Mouse (Mus musculus): Measurements from ENCODE around the gene Clstn2. TPM values are rescaled to one million over a fixed set of nuclear protein-coding genes. Genes with fewer than 3 reads are reported as not detected.

Clstn2 gene
- total RNA-seq, 4 experiments from 2014 or later = 0.38 to 0.59 (median 0.49) TPM

- DNase-seq (ENCODE audit: low spot score) = no peak
Observed at GRCm38 (mm10) chr9:97570881-97571280, 462.1 kb downstream of the Clstn2 start.

DNA sequence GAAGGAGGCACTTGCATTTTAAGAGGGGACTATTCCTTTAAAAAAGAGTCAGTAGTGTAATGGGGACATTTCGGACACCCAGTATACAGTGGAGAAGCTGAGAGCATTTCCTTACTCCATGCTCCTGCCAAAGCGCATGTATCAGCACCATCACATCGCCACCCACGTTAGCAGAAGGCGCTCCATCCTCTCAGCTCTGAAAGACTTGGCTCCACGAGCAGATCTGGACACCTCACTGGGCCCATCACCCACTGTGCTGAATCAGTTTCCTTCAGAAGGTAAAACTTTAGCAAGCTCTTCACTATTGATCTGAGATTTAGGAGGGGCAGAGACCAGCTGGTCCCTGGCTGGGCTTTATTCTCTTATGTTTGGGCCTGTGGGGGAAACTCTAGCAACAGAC, 469.9 kb downstream of the Clstn2 start:
- DNase-seq (ENCODE audit: low spot score) = no peak

DNA sequence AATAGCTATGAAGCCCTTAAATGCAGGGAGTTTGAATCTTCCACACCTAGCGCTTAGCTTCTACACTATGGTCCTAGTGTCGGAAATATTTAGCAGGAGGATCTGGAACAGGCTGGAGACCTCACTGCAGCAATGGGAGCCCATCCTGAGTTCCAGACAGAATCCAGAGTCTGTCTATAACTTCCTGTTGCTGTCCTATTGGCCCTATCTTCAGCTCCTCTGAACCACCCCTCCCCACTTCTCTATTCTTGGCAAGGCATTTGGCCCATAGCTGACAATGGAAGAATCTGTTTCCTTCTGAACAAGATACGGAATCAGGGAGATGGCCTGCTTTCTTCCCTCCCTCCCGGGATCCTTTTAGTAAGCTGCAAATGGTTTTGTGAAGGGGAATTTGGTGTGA, 488.6 kb downstream of the Clstn2 start:
- DNase-seq (ENCODE audit: low spot score) = no peak

DNA sequence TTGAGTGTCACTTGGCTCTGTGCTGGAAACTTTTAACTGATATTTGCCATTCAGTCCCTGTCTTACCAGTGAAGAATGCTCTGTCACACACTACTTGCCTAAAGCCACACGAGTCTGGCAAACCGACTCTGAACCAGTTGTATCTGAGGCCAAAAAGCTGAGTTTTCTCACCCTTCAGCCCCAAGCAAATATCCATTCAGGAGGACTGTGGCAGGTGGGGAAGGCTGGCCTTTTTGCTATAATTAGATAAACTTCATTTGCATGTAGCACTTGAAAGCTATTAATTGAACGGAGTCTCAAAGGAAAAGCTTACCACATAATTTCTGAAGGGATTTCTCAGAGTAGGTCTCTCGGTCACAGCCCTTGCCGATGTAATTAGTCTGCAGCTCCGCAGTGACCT, 491.6 kb downstream of the Clstn2 start:
- DNase-seq (ENCODE audit: low spot score) = no peak

- no peak for DNase-seq (ENCODE audit: low spot score)
Observed at GRCm38 (mm10) chr9:97538075-97538779, 494.8 kb downstream of the Clstn2 start.

GRCm38 (mm10) chr9:97534196-97534595, 498.8 kb downstream of the Clstn2 start:
- DNase-seq (ENCODE audit: low spot score) = no peak

DNA sequence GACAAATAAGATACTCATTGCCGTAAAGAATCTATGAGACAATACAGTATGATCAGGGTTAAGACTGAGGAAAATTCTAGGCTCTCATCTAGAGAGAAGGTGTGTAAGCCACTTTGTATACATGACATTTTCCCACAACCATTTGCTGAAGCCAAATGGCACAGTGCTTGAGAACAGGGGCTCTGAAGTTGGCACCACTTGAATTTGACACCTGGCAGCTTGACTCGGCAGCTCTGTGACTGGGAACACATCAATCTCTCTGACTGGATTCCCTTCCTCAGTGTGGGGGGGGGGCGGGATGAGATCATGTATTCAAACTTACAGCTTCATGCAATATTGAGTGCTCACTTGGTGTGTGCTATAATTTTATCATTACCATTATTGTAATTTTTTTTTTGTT, 499.7 kb downstream of the Clstn2 start:
- DNase-seq (ENCODE audit: low spot score) = no peak

DNA sequence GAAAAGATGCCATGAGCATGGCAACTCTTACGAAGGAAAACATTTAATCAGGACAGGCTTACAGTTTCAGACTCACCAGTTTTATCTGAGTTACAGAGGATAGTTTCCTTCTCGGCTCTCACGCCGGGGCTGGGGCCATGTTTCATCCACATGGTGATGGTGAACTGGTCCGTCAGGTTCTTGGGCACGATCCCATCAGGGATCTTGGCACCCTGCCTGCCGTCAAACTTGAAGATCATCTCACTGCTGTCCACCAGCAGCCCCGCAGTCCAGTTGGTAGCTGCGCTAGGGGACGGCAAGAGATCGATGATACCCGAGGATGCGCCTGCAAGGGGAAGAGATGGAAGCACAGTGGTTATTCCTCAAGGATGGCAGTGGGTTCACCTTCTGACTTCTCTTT, 500.4 kb downstream of the Clstn2 start:
- no peak for DNase-seq (ENCODE audit: low spot score)

DNA sequence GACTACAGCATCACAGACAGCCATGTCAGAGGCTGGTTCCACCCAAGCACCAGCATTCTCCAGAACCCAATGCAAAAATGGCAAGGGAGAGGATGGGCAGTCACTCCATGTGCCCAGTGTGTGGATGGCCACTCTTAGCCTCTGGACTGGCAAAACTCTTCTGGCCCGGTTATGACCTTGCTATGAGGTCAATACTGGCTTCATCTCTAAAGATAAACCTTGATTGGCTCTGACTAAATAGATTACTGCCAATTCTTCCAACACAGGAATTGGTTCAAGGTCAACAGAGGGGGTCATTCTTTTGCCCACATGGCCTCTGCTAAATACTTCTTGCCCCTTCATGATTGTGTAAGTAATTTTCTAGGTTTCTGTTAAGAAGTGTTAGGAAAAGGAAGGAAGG, 505.1 kb downstream of the Clstn2 start:
- peak; percentile 5 for DNase-seq (ENCODE audit: low spot score)

- peak; percentile 7 for DNase-seq (ENCODE audit: low spot score)
Observed at GRCm38 (mm10) chr9:97527276-97527675, 505.7 kb downstream of the Clstn2 start.

DNA sequence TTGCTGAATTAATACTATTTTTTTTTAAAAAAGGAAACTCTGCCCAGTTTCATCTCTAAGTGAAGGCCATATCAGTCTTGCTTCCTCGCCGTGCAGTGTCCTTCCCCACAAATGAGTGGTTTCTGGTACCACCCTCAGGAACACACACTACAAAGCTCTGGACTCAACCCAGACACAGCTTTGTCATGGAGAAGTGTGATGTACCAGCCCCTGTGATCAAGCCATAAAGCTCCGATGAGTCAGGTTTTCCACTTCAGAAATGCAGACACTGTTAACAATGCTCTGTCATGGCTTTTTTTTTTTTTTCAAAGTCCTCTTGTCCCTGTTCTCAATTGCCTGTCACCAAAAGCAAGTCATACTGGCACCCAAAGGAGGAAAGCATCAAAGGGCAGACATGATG, 507.4 kb downstream of the Clstn2 start:
- DNase-seq (ENCODE audit: low spot score) = no peak

- no peak for DNase-seq (ENCODE audit: low spot score)
Observed at GRCm38 (mm10) chr9:97524861-97525260, 508.1 kb downstream of the Clstn2 start.

GRCm38 (mm10) chr9:97520771-97521170, 512.2 kb downstream of the Clstn2 start:
- no peak for DNase-seq (ENCODE audit: low spot score)

- DNase-seq (ENCODE audit: low spot score) = no peak
Observed at GRCm38 (mm10) chr9:97517006-97517405, 516.0 kb downstream of the Clstn2 start.

DNA sequence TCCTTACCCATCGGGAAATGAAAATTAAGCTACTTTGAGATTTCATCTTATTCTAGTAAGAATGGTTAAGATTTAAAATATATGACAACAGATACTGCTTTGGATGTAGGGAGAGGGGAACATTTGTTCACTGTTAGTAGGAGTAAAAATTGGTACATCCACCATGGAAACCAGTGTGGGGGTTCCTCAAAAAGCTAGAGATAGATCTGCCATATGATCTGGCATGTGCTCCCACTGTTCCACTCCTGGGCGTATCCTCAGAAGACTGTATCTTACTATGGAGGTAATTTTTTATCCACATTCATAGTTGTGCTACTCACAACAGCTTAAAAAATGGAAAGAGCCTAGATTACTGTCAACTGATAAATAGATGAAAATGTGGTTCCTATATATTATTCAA, 518.3 kb downstream of the Clstn2 start:
- DNase-seq (ENCODE audit: low spot score) = no peak

DNA sequence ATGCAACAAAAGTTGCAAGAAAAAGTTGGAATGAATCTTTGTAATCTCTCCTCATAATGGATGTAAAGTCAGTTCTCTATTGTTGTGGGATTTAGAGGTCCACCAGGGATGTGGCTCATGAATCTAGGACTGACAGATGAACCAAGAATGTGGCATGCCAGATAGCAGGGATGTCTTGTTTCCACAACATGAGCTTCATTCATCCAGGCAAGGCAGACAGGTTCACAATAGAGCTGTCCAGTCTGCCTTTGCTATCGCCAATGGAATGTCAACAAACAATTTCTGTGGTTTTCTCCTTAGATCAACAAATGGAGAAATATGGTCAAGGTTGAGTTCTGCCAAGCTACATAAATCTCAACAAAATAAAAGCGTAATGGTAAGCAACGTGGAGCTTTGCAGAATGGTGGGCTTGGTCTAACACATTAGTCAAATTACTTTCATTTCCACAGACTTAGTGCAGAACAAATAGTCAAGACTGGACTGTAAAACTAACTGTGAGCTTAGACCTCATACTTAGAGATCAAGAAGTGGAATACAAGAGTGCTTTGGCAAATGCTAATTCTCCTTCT, 520.6 kb downstream of the Clstn2 start:
- DNase-seq (ENCODE audit: low spot score) = no peak

GRCm38 (mm10) chr9:97501416-97501815, 531.6 kb downstream of the Clstn2 start:
- DNase-seq (ENCODE audit: low spot score) = no peak

- DNase-seq (ENCODE audit: low spot score) = no peak
Observed at GRCm38 (mm10) chr9:97495056-97495455, 537.9 kb downstream of the Clstn2 start.

GRCm38 (mm10) chr9:97491626-97492025, 541.4 kb downstream of the Clstn2 start:
- DNase-seq (ENCODE audit: low spot score) = no peak

- peak; percentile 35 for DNase-seq (ENCODE audit: low spot score)
Observed at GRCm38 (mm10) chr9:97490591-97491176, 542.3 kb downstream of the Clstn2 start.

GRCm38 (mm10) chr9:97486826-97487225, 546.2 kb downstream of the Clstn2 start:
- no peak for DNase-seq (ENCODE audit: low spot score)

DNA sequence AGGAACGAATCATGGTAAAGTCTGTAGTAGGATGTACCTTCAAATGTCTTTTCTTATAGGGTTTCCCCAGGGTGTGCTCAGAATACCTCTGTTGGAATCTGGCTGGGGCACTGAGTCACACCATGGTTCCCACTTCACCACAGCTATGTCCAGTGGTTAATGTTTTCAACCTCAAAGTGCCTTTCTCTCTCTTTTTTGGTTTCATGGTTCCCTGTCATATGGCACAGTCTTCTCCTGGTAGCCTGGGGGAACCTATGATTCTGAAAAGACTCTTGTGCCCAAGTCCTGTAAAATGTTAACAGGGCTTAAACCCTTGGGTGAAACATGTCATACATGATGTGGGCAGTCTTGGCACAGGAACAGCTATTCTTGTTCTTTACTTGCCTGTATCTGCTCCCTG, 551.8 kb downstream of the Clstn2 start:
- no peak for DNase-seq (ENCODE audit: low spot score)

- DNase-seq (ENCODE audit: low spot score) = no peak
Observed at GRCm38 (mm10) chr9:97476961-97477360, 556.0 kb downstream of the Clstn2 start.

Data from heart, adult 8-10 months (tissue).